Mouse (Mus musculus) neural tube, embryonic 15.5 days (tissue): ENCODE data around the gene Hspb3. TPM values are rescaled to one million over a fixed set of nuclear protein-coding genes. Genes with fewer than 3 reads are reported as not detected.

Source experiments
- ATAC-seq: fragments of 200-750 bp; cut with Nextera tagmentation; 2 replicates; pipeline ENCODE4 v1.8.0; 2017; ENCODE audit warnings: mild to moderate bottlenecking, moderate TSS enrichment, moderate library complexity; ENCODE audit not compliant: low FRiP score
- H3K27ac ChIP-seq: fragments of 300-500 bp; sonication (generic); replicated peaks from 2 replicates; pipeline ENCODE4 v1.5.1; 2015; ENCODE audit warnings: mild to moderate bottlenecking, inconsistent platforms
- H3K27me3 ChIP-seq: fragments of 300-500 bp; sonication (generic); replicated peaks from 2 replicates; pipeline ENCODE4 v1.6.1; 2015; ENCODE audit warnings: inconsistent platforms
- H3K36me3 ChIP-seq: fragments of 300-500 bp; sonication (generic); 2 replicates; pipeline ENCODE4 v1.6.1; 2015; ENCODE audit warnings: inconsistent platforms
- H3K4me1 ChIP-seq: fragments of 300-500 bp; sonication (generic); 2 replicates; pipeline ENCODE4 v1.6.1; 2015; ENCODE audit warnings: inconsistent platforms
- H3K4me2 ChIP-seq: fragments of 300-500 bp; sonication (generic); 2 replicates; pipeline ENCODE4 v1.6.1; 2015; ENCODE audit warnings: inconsistent platforms, mild to moderate bottlenecking, moderate library complexity
- H3K4me3 ChIP-seq: fragments of 300-500 bp; sonication (generic); replicated peaks from 2 replicates; pipeline ENCODE4 v1.5.1; 2015; ENCODE audit warnings: mild to moderate bottlenecking, inconsistent platforms
- H3K9ac ChIP-seq: fragments of 300-500 bp; sonication (generic); replicated peaks from 2 replicates; pipeline ENCODE4 v1.6.1; 2015; ENCODE audit warnings: mild to moderate bottlenecking, inconsistent platforms
- H3K9me3 ChIP-seq: fragments of 300-500 bp; sonication (generic); replicated peaks from 2 replicates; pipeline ENCODE4 v1.6.1; 2016; ENCODE audit warnings: inconsistent platforms
- WGBS: fragments of 180-500 bp; shearing (Covaris S2); methylation state at CpG from one replicate; pipeline ENCODE4 v1.1.7; 2015; ENCODE audit warnings: mixed read lengths; 5-methylcytosine and 5-hydroxymethylcytosine counted together
- polyA plus RNA-seq: library from polyadenylated mRNA; unstranded; fragments of >200 nt; fragmentation: Nextera tagmentation; extraction: Ambion mirVana; gene quantifications from 2 replicates; pipeline ENCODE4 v1.2.1, GENCODE M21; 2015

Hspb3 gene
- polyA plus RNA-seq, 1 experiment from 2014 or later = 1.8 TPM

- ATAC-seq = no peak
- no peak overlapping the region for H3K9ac ChIP-seq
- WGBS = 96% methylated on average over 7 of the region's 7 CpGs
Measured at GRCm38 (mm10) chr13:113680646-113681045, 17.2 kb upstream of the Hspb3 start.

GRCm38 (mm10) chr13:113669459-113670077 is 6.1 kb upstream of the Hspb3 start:
- ATAC-seq = no peak
- H3K4me2 ChIP-seq = no peak overlapping the region
- H3K36me3 ChIP-seq = no peaks in the 10 kb centered on the region
- WGBS = 38% methylated on average over 10 of the region's 10 CpGs
- H3K9me3 ChIP-seq = no peaks in the 10 kb centered on the region
- peaks cover 13% of the 10 kb centered on the region; the same call in 1 of the 2 replicates for H3K27me3 ChIP-seq
- H3K9ac ChIP-seq = no peak overlapping the region
- no peaks in the 10 kb centered on the region for H3K4me1 ChIP-seq
- no peak overlapping the region for H3K4me3 ChIP-seq
- no peak overlapping the region for H3K27ac ChIP-seq

More at GRCm38 (mm10) chr13:113680646-113681045, 17.2 kb upstream of the Hspb3 start:
- H3K27ac ChIP-seq = no peak overlapping the region
- H3K9me3 ChIP-seq = no peaks in the 10 kb centered on the region
- no peak overlapping the region for H3K4me2 ChIP-seq
- H3K4me3 ChIP-seq = no peak overlapping the region
- no peaks in the 10 kb centered on the region for H3K4me1 ChIP-seq
- H3K27me3 ChIP-seq = no peaks in the 10 kb centered on the region
- no peaks in the 10 kb centered on the region for H3K36me3 ChIP-seq

DNA sequence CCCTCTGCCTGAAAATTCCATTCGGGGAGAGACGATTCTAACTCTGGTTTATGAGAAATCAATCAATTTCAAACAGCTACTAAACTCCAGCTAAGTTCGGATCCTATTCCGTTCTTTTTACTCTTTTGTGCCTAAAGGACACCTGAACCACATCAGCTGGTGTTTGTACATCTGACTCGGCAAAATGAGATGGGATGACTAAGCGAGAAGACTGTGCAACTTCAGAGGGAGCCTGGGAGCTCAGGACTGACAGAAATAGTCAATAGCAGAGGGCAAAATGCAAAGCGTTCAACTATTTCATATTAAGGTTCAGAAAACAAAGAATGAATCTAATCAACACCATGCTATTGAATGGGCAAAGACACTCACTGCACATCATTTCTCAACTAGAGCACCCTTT is 407 bp upstream of the Hspb3 start:
- Histone ChIP-seq H3K27ac (no peak overlapping the region), H3K4me3 (no peak overlapping the region), H3K4me1 (peaks cover 8% of the 10 kb centered on the region), H3K36me3 (no peaks in the 10 kb centered on the region), H3K9me3 (no peaks in the 10 kb centered on the region), H3K27me3 (peaks cover 8% of the 10 kb centered on the region; the same call in 1 of the 2 replicates), H3K4me2 (no peak overlapping the region; the same call in 1 of the 2 replicates), H3K9ac (no peak overlapping the region)
- 59% methylated on average over 7 of the region's 7 CpGs for WGBS
- ATAC-seq = no peak

GRCm38 (mm10) chr13:113661826-113662271 is 1.6 kb downstream of the Hspb3 start:
- H3K9me3 ChIP-seq = no peaks in the 10 kb centered on the region
- H3K27me3 ChIP-seq = 0 out of 2 replicates have a peak, but pooled peaks cover 5% of the 10 kb centered on the region
- no peak for ATAC-seq
- WGBS = 78% methylated on average over 7 of the region's 7 CpGs
- H3K4me2 ChIP-seq = no peak overlapping the region
- H3K4me1 ChIP-seq = peaks cover 8% of the 10 kb centered on the region
- H3K27ac ChIP-seq = no peak overlapping the region
- no peak overlapping the region for H3K9ac ChIP-seq
- no peak overlapping the region for H3K4me3 ChIP-seq
- H3K36me3 ChIP-seq = no peaks in the 10 kb centered on the region

DNA sequence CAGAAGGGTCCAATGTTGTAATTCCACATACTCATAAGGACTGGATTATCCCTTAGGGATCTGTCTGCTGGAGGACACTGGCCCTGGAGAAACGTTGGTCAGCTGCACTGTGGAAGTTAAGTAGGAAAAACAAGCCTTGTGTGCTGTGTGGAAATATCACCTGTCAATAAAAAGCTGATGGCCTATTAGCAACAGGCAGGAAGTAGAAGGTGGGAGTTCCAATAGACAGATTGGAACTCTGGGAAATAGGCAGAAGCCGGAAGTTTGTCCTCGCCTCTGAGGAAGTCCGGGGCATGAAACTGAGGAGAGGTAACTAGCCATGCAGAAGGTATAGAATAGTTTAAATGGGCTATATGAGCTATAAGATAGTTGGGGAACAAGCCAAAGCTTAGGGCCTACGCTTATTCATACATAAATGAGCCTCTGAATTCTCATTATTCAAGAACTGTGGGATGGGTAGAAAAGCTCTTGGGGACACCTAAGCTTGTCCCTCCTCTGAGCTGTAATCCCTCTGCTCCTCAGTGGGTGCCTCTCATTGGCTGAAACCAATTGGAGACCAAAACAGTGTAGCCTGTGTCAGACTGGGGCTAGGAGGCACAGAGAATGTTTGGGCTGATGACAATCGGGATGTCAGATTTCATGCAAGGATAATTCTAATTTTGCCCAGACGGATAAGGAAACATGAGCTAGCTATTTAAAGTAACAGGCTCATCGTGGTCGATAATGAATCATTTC is 2.7 kb downstream of the Hspb3 start:
- Histone ChIP-seq H3K4me1 (peaks cover 8% of the 10 kb centered on the region), H3K27me3 (0 out of 2 replicates have a peak, but pooled peaks cover 5% of the 10 kb centered on the region), H3K27ac (no peak overlapping the region), H3K9ac (no peak overlapping the region), H3K36me3 (no peaks in the 10 kb centered on the region), H3K4me3 (no peak overlapping the region), H3K4me2 (no peak overlapping the region), H3K9me3 (no peaks in the 10 kb centered on the region)
- WGBS = 87% methylated on average over 9 of the region's 9 CpGs
- no peak for ATAC-seq

- Histone ChIP-seq H3K4me1 (no peaks in the 10 kb centered on the region), H3K27me3 (0 out of 2 replicates have a peak, but pooled peaks cover 5% of the 10 kb centered on the region), H3K27ac (no peak overlapping the region), H3K9me3 (no peaks in the 10 kb centered on the region), H3K36me3 (no peaks in the 10 kb centered on the region), H3K9ac (no peak overlapping the region), H3K4me3 (no peak overlapping the region), H3K4me2 (no peak overlapping the region)
- ATAC-seq = no peak
- WGBS = 84% methylated on average over 7 of the region's 7 CpGs
Measured at GRCm38 (mm10) chr13:113657204-113657603, 6.3 kb downstream of the Hspb3 start.

DNA sequence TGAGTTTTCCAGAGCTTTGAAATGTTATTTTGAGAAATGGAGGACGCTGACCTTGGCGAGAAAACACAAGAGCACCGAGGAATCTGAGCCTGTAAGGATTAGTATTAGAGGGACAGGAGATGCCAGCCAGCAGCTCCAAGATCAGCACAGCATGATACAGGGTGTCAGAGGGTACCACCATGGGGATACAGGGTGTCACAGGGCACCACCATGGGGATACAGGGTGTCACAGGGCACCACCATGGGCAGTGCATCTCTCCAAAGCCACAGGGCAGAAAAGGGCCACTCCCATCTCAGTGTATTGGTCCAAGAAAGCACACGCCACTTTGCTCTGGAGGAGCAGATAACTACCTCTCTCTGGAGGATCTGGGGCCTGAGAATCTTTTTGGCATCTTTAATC is 6.8 kb downstream of the Hspb3 start:
- Histone ChIP-seq H3K9ac (no peak overlapping the region), H3K27ac (no peak overlapping the region), H3K27me3 (0 out of 2 replicates have a peak, but pooled peaks cover under 1% of the 10 kb centered on the region), H3K9me3 (no peaks in the 10 kb centered on the region), H3K36me3 (no peaks in the 10 kb centered on the region), H3K4me2 (no peak overlapping the region), H3K4me3 (no peak overlapping the region), H3K4me1 (no peaks in the 10 kb centered on the region)
- 90% methylated on average over 4 of the region's 4 CpGs for WGBS
- ATAC-seq = no peak

- H3K4me3 ChIP-seq = no peak overlapping the region
- 79% methylated on average over 4 of the region's 4 CpGs for WGBS
- no peak for ATAC-seq
- H3K27ac ChIP-seq = no peak overlapping the region
- no peaks in the 10 kb centered on the region for H3K4me1 ChIP-seq
- H3K36me3 ChIP-seq = no peaks in the 10 kb centered on the region
- no peaks in the 10 kb centered on the region for H3K9me3 ChIP-seq
- H3K4me2 ChIP-seq = no peak overlapping the region
- no peak overlapping the region for H3K9ac ChIP-seq
- no peaks in the 10 kb centered on the region for H3K27me3 ChIP-seq
Measured at GRCm38 (mm10) chr13:113655511-113655910, 8.0 kb downstream of the Hspb3 start.

- 32% methylated on average over 11 of the region's 11 CpGs for WGBS
- ATAC-seq = peak; percentile 93
Measured at GRCm38 (mm10) chr13:113640944-113641597, 22.4 kb downstream of the Hspb3 start.

GRCm38 (mm10) chr13:113638914-113639313 is 24.6 kb downstream of the Hspb3 start:
- no peak for ATAC-seq
- H3K9ac ChIP-seq = no peak overlapping the region
- H3K27me3 ChIP-seq = peaks cover 3% of the 10 kb centered on the region; the same call in 1 of the 2 replicates
- H3K36me3 ChIP-seq = no peaks in the 10 kb centered on the region
- peaks cover 9% of the 10 kb centered on the region; the same call in 1 of the 2 replicates for H3K4me1 ChIP-seq
- WGBS = 31% methylated on average over 7 of the region's 7 CpGs
- no peaks in the 10 kb centered on the region for H3K9me3 ChIP-seq
- no peak overlapping the region for H3K4me3 ChIP-seq
- H3K27ac ChIP-seq = no peak overlapping the region
- no peak overlapping the region for H3K4me2 ChIP-seq

More at GRCm38 (mm10) chr13:113640944-113641597, 22.4 kb downstream of the Hspb3 start:
- peaks cover 9% of the 10 kb centered on the region; the same call in 1 of the 2 replicates for H3K4me1 ChIP-seq
- peaks cover 3% of the 10 kb centered on the region; the same call in 1 of the 2 replicates for H3K27me3 ChIP-seq
- H3K4me3 ChIP-seq = no peak overlapping the region
- H3K4me2 ChIP-seq = peak overlapping the region; percentile 26
- no peak overlapping the region; the same call in 1 of the 2 replicates for H3K27ac ChIP-seq
- no peaks in the 10 kb centered on the region for H3K36me3 ChIP-seq
- H3K9me3 ChIP-seq = no peaks in the 10 kb centered on the region
- no peak overlapping the region for H3K9ac ChIP-seq

- Histone ChIP-seq H3K4me3 (no peak overlapping the region), H3K36me3 (no peaks in the 10 kb centered on the region), H3K27me3 (peaks cover 3% of the 10 kb centered on the region; the same call in 1 of the 2 replicates), H3K27ac (no peak overlapping the region), H3K9me3 (no peaks in the 10 kb centered on the region), H3K9ac (no peak overlapping the region), H3K4me1 (peaks cover 8% of the 10 kb centered on the region; the same call in 1 of the 2 replicates), H3K4me2 (no peak overlapping the region)
- WGBS = 88% methylated on average over 17 of the region's 17 CpGs
- ATAC-seq = no peak
Measured at GRCm38 (mm10) chr13:113635799-113636222, 27.7 kb downstream of the Hspb3 start.
